20 mouse cellular contexts compared by ENCODE assay signal in the genomic region with DNA sequence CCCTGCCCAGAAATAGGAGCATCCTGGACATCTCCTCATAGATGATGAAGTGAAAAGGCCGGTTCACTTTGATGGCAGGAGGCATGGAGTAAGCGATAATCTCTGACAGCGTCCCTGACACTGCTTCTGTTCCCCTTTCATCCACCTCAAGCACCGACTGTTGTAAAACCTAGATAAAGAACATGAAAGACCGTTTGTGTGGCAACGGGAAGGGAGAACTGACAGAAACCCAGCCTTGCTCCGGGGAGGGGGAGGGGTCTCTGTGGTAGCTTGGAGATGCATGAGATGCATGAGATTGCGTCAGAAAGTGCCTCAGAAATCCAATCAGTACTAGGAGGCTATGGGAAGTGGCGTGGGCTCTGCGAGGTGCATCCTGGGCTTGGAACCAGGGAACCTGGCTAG. TPM values are rescaled to one million over a fixed set of nuclear protein-coding genes. Genes with fewer than 3 reads are reported as not detected.
"Had no signal": no experiment of that assay in that cellular context is flagged by ENCODE, and none has a peak within 500 bp of the region (broad histone marks: within the 10 kb centered on the region; RNA-seq: fewer than 3 reads in every experiment).

No protein-coding gene starts in this region.

- H3K4me1 ChIP-seq: limb, embryonic 10.5 days; midbrain, embryonic 12.5 days; neural tube, embryonic 13.5 days; stomach, embryonic 15.5 days had no signal

- H3K9me3 ChIP-seq: limb, embryonic 10.5 days; midbrain, embryonic 12.5 days; neural tube, embryonic 13.5 days; stomach, embryonic 15.5 days had no signal

- H3K9ac ChIP-seq: liver, embryonic 14.5 days; lung, embryonic 14.5 days; midbrain, embryonic 12.5 days; neural tube, embryonic 13.5 days; stomach, embryonic 15.5 days had no signal

- H3K4me3 ChIP-seq: limb, embryonic 10.5 days; midbrain, embryonic 12.5 days; neural tube, embryonic 13.5 days; stomach, embryonic 15.5 days had no signal

- H3K27me3 ChIP-seq: midbrain, embryonic 12.5 days; neural tube, embryonic 13.5 days; stomach, embryonic 15.5 days had no signal

- DNase-seq: kidney, adult 18-20 months; kidney, postnatal 10 days; lung, embryonic 14.5 days; lung, postnatal 14 days; retina, postnatal 1 day; thymus, postnatal 14 days had no signal

- H3K4me2 ChIP-seq: lung, embryonic 14.5 days; midbrain, embryonic 12.5 days; neural tube, embryonic 13.5 days; stomach, embryonic 15.5 days had no signal

- H3K36me3 ChIP-seq: limb, embryonic 10.5 days; midbrain, embryonic 12.5 days; neural tube, embryonic 13.5 days; stomach, embryonic 15.5 days had no signal

- ATAC-seq: midbrain, embryonic 16.5 days had no signal

- H3K27ac ChIP-seq: limb, embryonic 10.5 days; liver, embryonic 14.5 days; midbrain, embryonic 12.5 days; neural tube, embryonic 13.5 days; stomach, embryonic 15.5 days had no signal

RNA-seq across cellular contexts. Expression of a gene that starts 14.4 kb away (rescaled TPM):
- total RNA-seq: left cerebral cortex, adult 18-20 months; left cerebral cortex, postnatal 14 days had no signal
- polyA plus RNA-seq: kidney, embryonic 14.5 days; limb, embryonic 10.5 days; limb, embryonic 14.5 days; lung, embryonic 14.5 days; midbrain, embryonic 12.5 days; midbrain, embryonic 16.5 days; neural tube, embryonic 13.5 days had no signal

RNA-seq across cellular contexts. Expression of a gene that starts 40.2 kb away (rescaled TPM):
- total RNA-seq: layer of hippocampus, adult 8-10 months; layer of hippocampus, postnatal 14 days; left cerebral cortex, adult 18-20 months; left cerebral cortex, postnatal 14 days had no signal
- polyA plus RNA-seq: large intestine, adult 2 months; limb, embryonic 10.5 days; midbrain, embryonic 12.5 days; midbrain, embryonic 16.5 days; spleen, adult 2 months had no signal

RNA-seq across cellular contexts. Expression of a gene that starts 59.1 kb away (rescaled TPM):
- total RNA-seq: layer of hippocampus, adult 8-10 months; layer of hippocampus, postnatal 14 days; left cerebral cortex, adult 18-20 months; left cerebral cortex, postnatal 14 days had no signal
- polyA plus RNA-seq: kidney, embryonic 14.5 days; limb, embryonic 10.5 days; limb, embryonic 14.5 days; lung, embryonic 14.5 days; midbrain, embryonic 12.5 days; midbrain, embryonic 16.5 days; neural tube, embryonic 13.5 days; spleen, adult 2 months had no signal
